Mouse (Mus musculus) megakaryocyte, embryonic 14.5 days (primary cell): ENCODE measurements around the gene Myh1.

ENCODE experiments used
- FLI1 ChIP-seq: IDR thresholded peaks from 2 replicates; pipeline ENCODE4 v1.6.1; 2012; ENCODE audit warnings: low read length, inconsistent platforms, mixed read lengths
- GATA1 ChIP-seq: IDR thresholded peaks from 3 replicates; pipeline ENCODE4 v1.6.1; 2012; ENCODE audit warnings: mixed read lengths, low read length, inconsistent platforms, borderline replicate concordance

DNA sequence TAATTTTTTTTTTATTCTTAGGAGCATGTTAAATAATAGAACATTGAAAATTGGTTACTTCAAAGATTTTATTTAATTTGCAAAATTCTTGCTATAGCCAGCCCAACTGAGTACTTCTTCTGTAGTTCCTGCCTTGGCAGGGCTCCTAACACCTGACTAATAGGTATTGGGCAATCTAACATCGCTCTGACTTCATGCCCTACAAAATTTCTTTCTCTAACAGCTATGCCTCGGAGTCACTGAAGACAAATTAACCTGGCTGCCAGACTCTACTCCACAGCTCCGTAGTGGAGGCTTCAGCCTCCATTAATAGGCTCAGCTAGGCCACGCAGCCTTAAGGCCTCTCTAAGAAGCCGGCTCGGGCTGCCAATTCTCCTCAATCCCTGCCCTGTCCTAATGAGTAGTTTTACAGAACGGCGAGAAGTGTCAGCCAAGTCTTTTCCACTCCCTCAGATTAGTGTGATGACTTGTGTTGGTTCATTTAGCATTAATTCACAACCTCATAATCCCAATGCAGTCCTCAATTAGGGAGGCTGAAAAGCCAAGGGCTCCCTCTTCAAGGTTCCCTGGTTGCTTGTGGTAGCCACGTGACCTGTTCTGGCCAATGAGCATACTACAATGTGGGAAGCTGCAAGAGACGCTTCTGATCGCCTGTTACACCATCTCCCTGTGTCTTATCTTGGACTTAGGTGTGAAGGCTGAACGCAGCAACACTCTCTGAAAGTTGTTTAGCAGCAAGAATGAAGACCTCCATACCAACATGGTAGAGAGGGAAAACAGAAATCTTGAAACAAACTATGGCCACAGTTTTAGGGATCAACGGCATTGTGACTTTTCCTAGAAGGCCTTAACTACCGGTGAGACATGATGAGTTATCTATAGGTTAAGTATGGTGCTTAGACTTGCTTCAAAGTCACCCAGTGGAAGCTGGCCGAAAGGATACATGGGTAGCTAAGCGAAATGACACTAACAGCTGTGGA, 47.9 kb upstream of the Myh1 start:
- TF ChIP-seq GATA1 (no peak), FLI1 (no peak)
